Mouse (Mus musculus): ENCODE data around the gene Muc3.

- TF ChIP-seq CTCF (IDR thresholded peaks at IDR 0.05; ENCODE audit: low read depth) (no peak), EP300 (optimal IDR thresholded peaks at IDR 0.05) (no peak)
These were observed 55.4 kb downstream of the Muc3 start for GRCm38 (mm10) chr5:137093720-137094119.

Data from stomach, postnatal 0 days (tissue).